Mouse (Mus musculus): ENCODE measurements at regions not wholly inside any gene's neighbourhood (a gene's known extent, or its start where the extent isn't known, plus 50 kb on each side); places are given as distances from the start of the nearest gene placed in this dataset.

GRCm38 (mm10) chr13:51345839-51346550 is 62.4 kb upstream of the S1pr3 start:
- TF ChIP-seq FLI1 (IDR thresholded peaks at IDR 0.05; ENCODE audit: low read length) (no peak), GATA1 (IDR thresholded peaks at IDR 0.05; ENCODE audit: borderline replicate concordance, low read length) (no peak)

Measured in megakaryocyte, embryonic 14.5 days (primary cell).